Mouse (Mus musculus): ENCODE data around the gene Krtap20-2. TPM values are rescaled to one million over a fixed set of nuclear protein-coding genes. Genes with fewer than 3 reads are reported as not detected.
"Not testable (repeated sequence)": the region's sequence is repeated elsewhere in the genome, so short reads cannot be mapped to it uniquely, and the experiment has no call there.

The Krtap20-2 gene
- polyA plus RNA-seq (2012; ENCODE audit: insufficient read depth, low replicate concordance), result not detected in 2 replicates

DNA sequence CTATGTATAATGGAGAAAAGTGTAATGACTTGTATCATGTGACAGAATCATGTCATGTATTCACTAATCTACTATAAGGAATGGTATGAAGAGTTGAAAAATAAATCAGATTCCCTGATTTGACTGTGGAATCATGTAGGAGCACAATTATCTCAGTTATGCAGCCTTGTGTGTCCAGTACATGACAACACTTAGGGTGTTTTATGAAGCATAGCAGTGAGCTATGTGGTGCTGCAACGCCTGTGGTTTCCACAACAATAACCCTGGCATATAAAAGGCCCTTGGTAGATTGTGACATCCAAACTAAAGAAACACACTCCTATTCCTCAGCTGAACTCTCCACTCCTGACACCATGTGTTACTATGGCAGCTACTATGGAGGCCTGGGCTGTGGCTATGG is at the start of gene Krtap20-2:
Krtap20-2 (plus strand) TSS at position 301 of the 400 bp plus-strand sequence.
- H3K4me3 ChIP-seq (replicated peaks), result no peak within 1 kb of the TSS
- no peaks in the 10 kb centered on the region for H3K9me3 ChIP-seq
- no peaks in the 10 kb centered on the region for H3K36me3 ChIP-seq (replicated peaks; ENCODE audit: low read length)
- no peaks in the 10 kb centered on the region for H3K4me1 ChIP-seq
- no peak for TF ChIP-seq GATA1 (IDR thresholded peaks at IDR 0.05; ENCODE audit: borderline replicate concordance, low read length)
- no peak for TF ChIP-seq FLI1 (IDR thresholded peaks at IDR 0.05; ENCODE audit: low read length)
- no peaks in the 10 kb centered on the region for H3K27me3 ChIP-seq (replicated peaks)

DNA sequence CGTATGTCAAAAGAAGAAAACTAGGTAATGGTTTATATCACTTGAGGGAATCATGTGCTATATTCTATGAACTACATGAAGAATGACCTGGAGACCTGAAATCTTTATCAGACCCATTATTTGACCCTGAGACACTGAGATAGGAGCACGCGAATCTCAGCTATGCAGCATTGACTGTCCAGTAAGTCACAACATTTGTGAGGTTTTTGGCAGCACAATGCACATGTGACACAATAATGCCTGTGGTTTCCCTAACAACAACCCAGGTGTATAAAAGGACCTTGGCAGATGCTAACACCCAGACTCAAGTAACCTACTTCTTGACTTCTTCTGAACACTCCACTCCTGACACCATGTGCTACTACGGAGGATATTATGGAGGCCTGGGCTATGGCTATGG is 48.0 kb upstream of the Krtap20-2 start, which contains the start of gene Gm9789:
Gm9789 (plus strand) TSS at position 301 of the 400 bp plus-strand sequence.
- Histone ChIP-seq H3K4me1 (no peaks in the 10 kb centered on the region), H3K27me3 (replicated peaks) (no peaks in the 10 kb centered on the region), H3K4me3 (replicated peaks) (no peak within 1 kb of the TSS), H3K36me3 (replicated peaks; ENCODE audit: low read length) (no peaks in the 10 kb centered on the region), H3K9me3 (peaks cover 31% of the 10 kb centered on the region)
- no peak for TF ChIP-seq FLI1 (IDR thresholded peaks at IDR 0.05; ENCODE audit: low read length)

DNA sequence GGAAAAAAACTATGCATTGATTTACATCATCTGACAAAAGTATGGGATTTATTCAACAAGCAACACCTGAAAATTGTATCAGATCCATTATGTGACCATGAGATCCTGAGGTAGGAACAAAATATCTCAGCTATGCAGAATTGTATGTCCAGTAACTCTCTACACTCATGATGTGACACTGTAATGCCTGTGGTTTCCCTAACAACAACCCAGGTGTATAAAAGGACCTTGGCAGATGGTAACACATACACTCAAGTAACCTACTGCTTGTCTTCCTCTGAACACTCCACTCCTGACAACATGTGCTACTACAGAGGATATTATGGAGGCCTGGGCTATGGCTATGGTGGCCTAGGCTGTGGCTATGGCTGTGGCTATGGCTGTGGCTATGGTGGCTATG is 36.5 kb upstream of the Krtap20-2 start, which contains the start of gene Gm7735:
Gm7735 (plus strand) TSS at position 301 of the 400 bp plus-strand sequence.
- not testable (repeated sequence) for H3K36me3 ChIP-seq (replicated peaks; ENCODE audit: low read length); H3K9me3 ChIP-seq; H3K4me1 ChIP-seq; H3K4me3 ChIP-seq (replicated peaks); H3K27me3 ChIP-seq (replicated peaks)

DNA sequence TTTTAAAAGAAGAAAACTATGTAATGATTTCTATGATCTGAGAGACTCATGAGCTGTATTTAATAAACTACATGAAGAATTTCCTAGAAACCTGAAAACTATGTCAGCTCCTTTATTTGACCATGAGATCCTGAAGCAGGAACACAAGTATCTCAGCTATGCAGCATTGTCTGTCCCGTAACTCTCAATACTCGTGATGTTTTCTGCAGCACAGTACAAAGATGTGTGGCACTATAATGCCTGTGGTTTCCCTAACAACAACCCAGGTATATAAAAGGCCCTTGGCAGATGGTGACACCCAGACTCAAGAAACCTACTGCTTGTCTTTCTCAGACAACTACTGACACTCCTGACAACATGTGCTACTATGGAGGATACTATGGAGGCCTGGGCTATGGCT is 31.2 kb upstream of the Krtap20-2 start, which contains the start of gene 1110057P08Rik:
1110057P08Rik (plus strand) TSS at position 301 of the 400 bp plus-strand sequence.
- TF ChIP-seq FLI1 (IDR thresholded peaks at IDR 0.05; ENCODE audit: low read length), result no peak
- TF ChIP-seq GATA1 (IDR thresholded peaks at IDR 0.05; ENCODE audit: borderline replicate concordance, low read length), result no peak
- Histone ChIP-seq H3K4me3 (replicated peaks) (no peak within 1 kb of the TSS), H3K27me3 (replicated peaks) (no peaks in the 10 kb centered on the region), H3K36me3 (replicated peaks; ENCODE audit: low read length) (no peaks in the 10 kb centered on the region), H3K9me3 (no peaks in the 10 kb centered on the region), H3K4me1 (no peaks in the 10 kb centered on the region)

DNA sequence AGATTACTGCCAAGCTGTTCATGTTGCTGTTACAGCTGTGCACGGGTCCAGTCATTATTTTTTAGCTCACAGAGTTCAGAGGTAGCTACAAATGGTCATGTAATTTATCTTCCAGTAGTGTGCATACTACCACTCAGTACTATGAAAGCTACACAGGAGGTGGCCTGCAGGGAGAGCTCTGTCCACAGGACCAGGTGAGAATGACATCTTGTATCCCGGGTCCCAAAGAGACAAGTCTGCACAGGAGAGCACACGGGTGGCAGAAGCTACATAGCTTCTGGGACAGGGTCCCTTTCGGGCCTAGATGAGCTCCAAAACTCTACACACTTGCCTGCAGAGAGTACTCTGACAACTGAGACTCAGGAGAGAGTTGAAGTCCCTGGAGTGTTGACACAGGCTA is 17.0 kb upstream of the Krtap20-2 start:
- Histone ChIP-seq H3K9me3 (peaks cover 7% of the 10 kb centered on the region), H3K36me3 (replicated peaks; ENCODE audit: low read length) (no peaks in the 10 kb centered on the region), H3K27me3 (replicated peaks) (no peaks in the 10 kb centered on the region), H3K4me3 (replicated peaks) (no peak overlapping the region), H3K4me1 (no peaks in the 10 kb centered on the region)
- TF ChIP-seq GATA1 (IDR thresholded peaks at IDR 0.05; ENCODE audit: borderline replicate concordance, low read length) (no peak), FLI1 (IDR thresholded peaks at IDR 0.05; ENCODE audit: low read length) (no peak)

Other genes with a start within 250 kb of the Krtap20-2 start
- not detected in 2 replicates for gene Krtap16-3, start 243.0 kb upstream of the Krtap20-2 start, polyA plus RNA-seq (2012; ENCODE audit: insufficient read depth, low replicate concordance)
- gene Krtap22-2, start 195.1 kb upstream of the Krtap20-2 start, polyA plus RNA-seq (2012; ENCODE audit: insufficient read depth, low replicate concordance), result not detected in 2 replicates
- not detected in 2 replicates for gene Gm10229, start 190.6 kb upstream of the Krtap20-2 start, polyA plus RNA-seq (2012; ENCODE audit: insufficient read depth, low replicate concordance)
- gene Krtap6-1, start 174.2 kb upstream of the Krtap20-2 start, polyA plus RNA-seq (2012; ENCODE audit: insufficient read depth, low replicate concordance), result not detected in 2 replicates
- not detected in 2 replicates for gene Gm10228, start 164.4 kb upstream of the Krtap20-2 start, polyA plus RNA-seq (2012; ENCODE audit: insufficient read depth, low replicate concordance)
- gene Krtap6-5, start 158.0 kb upstream of the Krtap20-2 start, polyA plus RNA-seq (2012; ENCODE audit: insufficient read depth, low replicate concordance), result not detected in 2 replicates
- not detected in 2 replicates for gene 1110025L11Rik, start 141.9 kb upstream of the Krtap20-2 start, polyA plus RNA-seq (2012; ENCODE audit: insufficient read depth, low replicate concordance)
- not detected in 2 replicates for gene Krtap6-3, start 121.8 kb upstream of the Krtap20-2 start, polyA plus RNA-seq (2012; ENCODE audit: insufficient read depth, low replicate concordance)
- not detected in 2 replicates for gene Gm6358, start 65.0 kb upstream of the Krtap20-2 start, polyA plus RNA-seq (2012; ENCODE audit: insufficient read depth, low replicate concordance)
- gene Gm10061, start 54.8 kb upstream of the Krtap20-2 start, polyA plus RNA-seq (2012; ENCODE audit: insufficient read depth, low replicate concordance), result not detected in 2 replicates
- not detected in 2 replicates for gene Gm9789, start 47.9 kb upstream of the Krtap20-2 start, polyA plus RNA-seq (2012; ENCODE audit: insufficient read depth, low replicate concordance)
- not detected in 2 replicates for gene Gm7735, start 36.4 kb upstream of the Krtap20-2 start, polyA plus RNA-seq (2012; ENCODE audit: insufficient read depth, low replicate concordance)
- gene 1110057P08Rik, start 31.1 kb upstream of the Krtap20-2 start, polyA plus RNA-seq (2012; ENCODE audit: insufficient read depth, low replicate concordance), result not detected in 2 replicates
- gene Krtap21-1, start 198.0 kb downstream of the Krtap20-2 start, polyA plus RNA-seq (2012; ENCODE audit: insufficient read depth, low replicate concordance), result not detected in 2 replicates
- gene Krtap6-2, start 214.2 kb downstream of the Krtap20-2 start, polyA plus RNA-seq (2012; ENCODE audit: insufficient read depth, low replicate concordance), result not detected in 2 replicates